Mouse (Mus musculus) heart, postnatal 36 days (tissue): Measurements from ENCODE around the gene Ncf4. TPM values are rescaled to one million over a fixed set of nuclear protein-coding genes. Genes with fewer than 3 reads are reported as not detected.
"Not testable (repeated sequence)": the region's sequence is repeated elsewhere in the genome, so short reads cannot be mapped to it uniquely, and the experiment has no call there.

ENCODE experiments used
- DNase-seq, 2 experiments: peaks; one replicate each; pipeline ENCODE4 v3.0.0; 2021 to 2022
- intact Hi-C: fragments of 180-260 bp; cut with DNase I; formaldehyde crosslinking; loops from one replicate; pipeline ENCODE4 v1.15.1; 2025
- total RNA-seq, 2 experiments: library from RNA; stranded (reverse); gene quantifications; 2 replicates each; pipeline ENCODE4 v1.2.3; 2021

The Ncf4 gene
- total RNA-seq, 2 experiments from 2014 or later = 1.0 to 3.2 TPM

- intact Hi-C loops = no loop called here
- DNase-seq = peak in 1 of 2 experiments; percentile 18
Observed at GRCm38 (mm10) chr15:78247659-78248058, 3.1 kb downstream of the Ncf4 start.

- no peak for DNase-seq
- intact Hi-C loops = no loop called here
Observed at GRCm38 (mm10) chr15:78248410-78248809, 3.8 kb downstream of the Ncf4 start.

- DNase-seq = peak in 1 of 2 experiments; percentile 26
- intact Hi-C loops = loop anchor here (5.0 to 10.0 kb wide), 2 partner anchors 183 to 280 kb away; partner anchors contain the start of gene C1qtnf6
Observed at GRCm38 (mm10) chr15:78254751-78255150, 10.2 kb downstream of the Ncf4 start.

- intact Hi-C loops = loop anchor here (1.0 to 10.0 kb wide), 5 partner anchors 64 to 278 kb away; partner anchors contain the start of gene C1qtnf6
- DNase-seq = not testable (repeated sequence)
Observed at GRCm38 (mm10) chr15:78256602-78257259, 12.1 kb downstream of the Ncf4 start.

- DNase-seq = peak; percentile 77
- intact Hi-C loops = loop anchor here (1.0 to 10.0 kb wide), 5 partner anchors 63 to 277 kb away; partner anchors contain the start of gene C1qtnf6
Observed at GRCm38 (mm10) chr15:78257326-78258050, 12.9 kb downstream of the Ncf4 start.

- peak; percentile 39 to 41 for DNase-seq
- intact Hi-C loops = loop anchor here (5.0 to 10.0 kb wide), 2 partner anchors 179 to 276 kb away; partner anchors contain the start of gene C1qtnf6
Observed at GRCm38 (mm10) chr15:78258246-78258865, 13.8 kb downstream of the Ncf4 start.

GRCm38 (mm10) chr15:78260668-78261333 lies 16.2 kb downstream of the Ncf4 start:
- intact Hi-C loops = no loop called here
- DNase-seq = no peak

GRCm38 (mm10) chr15:78263286-78263685 lies 18.7 kb downstream of the Ncf4 start:
- no peak for DNase-seq
- intact Hi-C loops = no loop called here

GRCm38 (mm10) chr15:78267441-78267840 lies 22.8 kb downstream of the Ncf4 start:
- DNase-seq = no peak
- intact Hi-C loops = no loop called here

- intact Hi-C loops = no loop called here
- DNase-seq = no peak
Observed at GRCm38 (mm10) chr15:78267865-78268264, 23.3 kb downstream of the Ncf4 start.

- intact Hi-C loops = no loop called here
- no peak for DNase-seq
Observed at GRCm38 (mm10) chr15:78271208-78271607, 26.6 kb downstream of the Ncf4 start.

- intact Hi-C loops = no loop called here
- no peak for DNase-seq
Observed at GRCm38 (mm10) chr15:78278308-78278707, 33.7 kb downstream of the Ncf4 start.

- intact Hi-C loops = no loop called here
- no peak for DNase-seq
Observed at GRCm38 (mm10) chr15:78287941-78288340, 43.3 kb downstream of the Ncf4 start.

GRCm38 (mm10) chr15:78289775-78290174 lies 45.2 kb downstream of the Ncf4 start:
- DNase-seq, intact Hi-C loops: not testable (repeated sequence)

- not testable (repeated sequence) for DNase-seq
Observed at GRCm38 (mm10) chr15:78293228-78293627, 48.6 kb downstream of the Ncf4 start.

GRCm38 (mm10) chr15:78293716-78294115 lies 49.1 kb downstream of the Ncf4 start:
- intact Hi-C loops = no loop called here
- no peak for DNase-seq

More at GRCm38 (mm10) chr15:78293228-78293627, 48.6 kb downstream of the Ncf4 start:
- intact Hi-C loops = not testable (repeated sequence)

GRCm38 (mm10) chr15:78298558-78298957 lies 54.0 kb downstream of the Ncf4 start:
- no peak for DNase-seq
- intact Hi-C loops = no loop called here

- intact Hi-C loops = no loop called here
- DNase-seq = no peak
Observed at GRCm38 (mm10) chr15:78299641-78300040, 55.0 kb downstream of the Ncf4 start.

- no peak for DNase-seq
- intact Hi-C loops = no loop called here
Observed at GRCm38 (mm10) chr15:78300773-78301172, 56.2 kb downstream of the Ncf4 start.

GRCm38 (mm10) chr15:78302718-78303117 lies 58.1 kb downstream of the Ncf4 start:
- no peak for DNase-seq
- intact Hi-C loops = no loop called here
